Mouse (Mus musculus) kidney, adult 2 months (tissue): Measurements from ENCODE around the gene Tnip2.

ENCODE experiments used
- CTCF ChIP-seq: fragments of 200-500 bp; conservative IDR thresholded peaks from 2 replicates; pipeline ENCODE4 v1.5.1; 2011; ENCODE audit warnings: low read depth, mild to moderate bottlenecking, control low read depth, low read length, moderate library complexity, mixed read lengths; ENCODE audit not compliant: insufficient read depth, insufficient read length
- POLR2A ChIP-seq: fragments of 200-500 bp; IDR thresholded peaks from one replicate; pipeline ENCODE4 v1.6.1; 2011; ENCODE audit warnings: low read depth, low read length, control low read depth

- TF ChIP-seq POLR2A = no peak
- TF ChIP-seq CTCF = no peak
These were observed 10.7 kb upstream of the Tnip2 start for GRCm38 (mm10) chr5:34524511-34524910.
